Mouse (Mus musculus) cortical plate, adult 2 months (tissue): ENCODE measurements around the gene Saa4. TPM values are rescaled to one million over a fixed set of nuclear protein-coding genes. Genes with fewer than 3 reads are reported as not detected.
"Not testable (repeated sequence)": the region's sequence is repeated elsewhere in the genome, so short reads cannot be mapped to it uniquely, and the experiment has no call there.

ENCODE experiments used
- H3K27ac ChIP-seq: fragments of 200-500 bp; 2 replicates; pipeline ENCODE4 v1.5.1; 2012; ENCODE audit warnings: low read length, control low read depth, inconsistent platforms; ENCODE audit not compliant: insufficient read depth
- H3K4me1 ChIP-seq: fragments of 200-500 bp; 2 replicates; pipeline ENCODE4 v1.6.1; 2011; ENCODE audit warnings: low read length; ENCODE audit not compliant: control insufficient read depth, insufficient read depth
- H3K4me3 ChIP-seq: fragments of 200-500 bp; 2 replicates; pipeline ENCODE4 v1.5.1; 2011; ENCODE audit warnings: mild to moderate bottlenecking, low read length, control low read depth; ENCODE audit not compliant: insufficient read depth
- CTCF ChIP-seq: fragments of 200-500 bp; IDR thresholded peaks from 2 replicates; pipeline ENCODE4 v1.5.1; 2011; ENCODE audit warnings: mild to moderate bottlenecking, control low read depth, low read length; ENCODE audit not compliant: insufficient read depth; ENCODE audit errors: extremely low read depth
- POLR2A ChIP-seq: fragments of 200-500 bp; IDR thresholded peaks from 2 replicates; pipeline ENCODE4 v1.6.1; 2011; ENCODE audit warnings: mild to moderate bottlenecking, low read length, control low read depth; ENCODE audit not compliant: insufficient read depth; ENCODE audit errors: extremely low read depth
- polyA plus RNA-seq: library from polyadenylated mRNA; depleted of rRNA; stranded (reverse); fragments of >200 nt; gene quantifications from 2 replicates; pipeline ENCODE4 v1.2.3, GENCODE M21; 2012; rRNA removed

Saa4 gene
- polyA plus RNA-seq, 1 experiment: not detected

DNA sequence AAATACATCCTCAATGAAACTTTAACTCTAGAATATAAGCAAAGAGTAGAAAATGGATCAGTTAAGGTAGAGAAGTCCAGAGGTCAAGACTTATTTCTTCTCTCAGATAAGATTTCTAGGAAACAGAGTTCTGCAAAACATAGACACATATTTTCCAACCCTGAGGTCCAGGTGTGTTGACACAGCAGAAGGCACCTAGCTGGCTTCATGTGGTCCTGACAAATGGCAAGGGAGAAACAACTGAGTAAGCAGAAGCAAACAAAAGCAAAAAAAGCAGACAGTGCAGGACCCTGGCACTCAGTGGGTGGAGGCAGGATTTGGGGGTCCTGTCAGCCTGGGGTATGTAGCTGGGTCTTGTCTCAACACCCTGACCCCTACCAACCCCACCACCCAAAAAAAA lies 51.7 kb downstream of the Saa4 start:
- H3K4me1 ChIP-seq: no peaks in the 10 kb centered on the region
- no peak for TF ChIP-seq CTCF
- no peak for TF ChIP-seq POLR2A
- H3K27ac ChIP-seq: no peak overlapping the region
- no peak overlapping the region for H3K4me3 ChIP-seq

DNA sequence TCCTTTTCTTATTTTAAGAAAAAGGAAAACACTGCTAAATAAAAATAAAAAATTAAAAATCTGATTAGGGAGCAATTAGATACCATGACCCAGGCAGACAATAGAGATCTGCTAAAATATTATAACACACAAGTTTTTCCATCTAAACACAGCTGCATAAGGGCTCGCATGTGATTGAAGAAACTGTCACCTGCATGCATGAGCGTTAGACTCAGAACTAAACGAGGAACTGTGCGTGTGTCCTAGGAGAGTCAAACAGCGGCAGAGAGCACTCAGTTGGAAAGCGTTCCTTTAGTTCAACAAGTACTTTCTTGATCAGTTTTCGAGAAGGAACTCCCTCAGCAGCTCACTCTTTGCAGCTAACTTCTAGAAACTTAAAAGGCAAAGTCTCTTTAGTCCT lies 53.4 kb downstream of the Saa4 start:
- H3K4me3 ChIP-seq, H3K4me1 ChIP-seq, H3K27ac ChIP-seq: not testable (repeated sequence)

DNA sequence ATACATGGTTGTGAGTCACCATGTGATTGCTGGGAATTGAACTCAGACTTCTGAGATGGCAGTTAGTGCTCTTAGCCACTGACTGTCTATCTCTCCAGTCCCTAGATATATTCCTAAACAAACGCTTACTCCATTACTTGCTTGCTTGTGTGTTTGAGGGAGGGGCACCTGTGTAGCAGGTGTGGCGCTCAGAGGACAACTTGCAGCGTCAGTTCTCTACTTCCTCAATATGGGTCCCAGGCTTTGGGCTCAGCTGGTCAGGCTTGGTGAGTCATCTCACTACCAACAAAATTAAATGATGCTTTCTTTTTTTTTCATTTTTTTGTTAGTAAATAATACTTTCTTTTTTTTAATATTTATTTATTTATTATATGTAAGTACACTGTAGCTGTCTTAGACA lies 54.0 kb downstream of the Saa4 start:
- Histone ChIP-seq H3K27ac (no peak overlapping the region), H3K4me3 (no peak overlapping the region), H3K4me1 (0 out of 2 replicates have a peak, but pooled peaks cover 1% of the 10 kb centered on the region)
- no peak for TF ChIP-seq POLR2A
- no peak for TF ChIP-seq CTCF

Other genes starting within 250 kb of the Saa4 start
- gene Sergef, start 92.8 kb downstream of the Saa4 start, polyA plus RNA-seq: 44.9 and 46.8 TPM in 2 replicates
- 0.09 and 0.19 TPM in 2 replicates for gene Tph1, start 60.1 kb downstream of the Saa4 start, polyA plus RNA-seq
- gene Saal1, start 21.9 kb downstream of the Saa4 start, polyA plus RNA-seq: 7.1 and 7.7 TPM in 2 replicates
- not detected in 2 replicates for gene Saa3, start 16.9 kb downstream of the Saa4 start, polyA plus RNA-seq
- 0.04 TPM in 1 of 2 replicates, not detected in the other for gene Saa1, start 10.4 kb upstream of the Saa4 start, polyA plus RNA-seq
- not detected in 2 replicates for gene Saa2, start 19.2 kb upstream of the Saa4 start, polyA plus RNA-seq
- 16.7 and 17.1 TPM in 2 replicates for gene Hps5, start 63.5 kb upstream of the Saa4 start, polyA plus RNA-seq
- 30.1 TPM in 2 replicates for gene Gtf2h1, start 63.5 kb upstream of the Saa4 start, polyA plus RNA-seq
- 392 and 402 TPM in 2 replicates for gene Ldha, start 108.9 kb upstream of the Saa4 start, polyA plus RNA-seq
- gene Ldhc, start 128.6 kb upstream of the Saa4 start, polyA plus RNA-seq: 0.08 TPM in 1 of 2 replicates, not detected in the other
- gene Tsg101, start 187.4 kb upstream of the Saa4 start, polyA plus RNA-seq: 61.9 and 67.3 TPM in 2 replicates
- 7.1 and 7.8 TPM in 2 replicates for gene Uevld, start 225.9 kb upstream of the Saa4 start, polyA plus RNA-seq